Mouse (Mus musculus) stomach, embryonic 14.5 days (tissue): ENCODE data around the gene Phc2. TPM values are rescaled to one million over a fixed set of nuclear protein-coding genes. Genes with fewer than 3 reads are reported as not detected.
"Not testable (repeated sequence)": the region's sequence is repeated elsewhere in the genome, so short reads cannot be mapped to it uniquely, and the experiment has no call there.

ENCODE experiments used
- ATAC-seq: fragments of 200-750 bp; cut with Nextera tagmentation; 2 replicates; pipeline ENCODE4 v1.8.0; 2017; ENCODE audit warnings: low read depth, moderate TSS enrichment; ENCODE audit not compliant: insufficient number of reproducible peaks, insufficient read depth, low FRiP score
- H3K27ac ChIP-seq: fragments of 300-500 bp; sonication (generic); 2 replicates; pipeline ENCODE4 v1.5.1; 2014; ENCODE audit warnings: mild to moderate bottlenecking, low read length, moderate library complexity, mixed read lengths
- H3K27me3 ChIP-seq: fragments of 300-500 bp; sonication (generic); 2 replicates; pipeline ENCODE4 v1.6.1; 2014; ENCODE audit warnings: low read length, control low read depth, mixed read lengths; ENCODE audit not compliant: control insufficient read depth, insufficient read depth
- H3K36me3 ChIP-seq: fragments of 300-500 bp; sonication (generic); 2 replicates; pipeline ENCODE4 v1.6.1; 2014; ENCODE audit warnings: mild to moderate bottlenecking, control low read depth, low read length, moderate library complexity, mixed read lengths; ENCODE audit not compliant: control insufficient read depth, insufficient read depth
- H3K4me1 ChIP-seq: fragments of 300-500 bp; sonication (generic); 2 replicates; pipeline ENCODE4 v1.6.1; 2014; ENCODE audit warnings: low read length, control low read depth, mixed read lengths; ENCODE audit not compliant: control insufficient read depth, insufficient read depth
- H3K4me2 ChIP-seq: fragments of 300-500 bp; sonication (generic); replicated peaks from 2 replicates; pipeline ENCODE4 v1.6.1; 2014; ENCODE audit warnings: low read depth, low read length, control low read depth
- H3K4me3 ChIP-seq: fragments of 300-500 bp; sonication (generic); 2 replicates; pipeline ENCODE4 v1.5.1; 2014; ENCODE audit warnings: low read depth, low read length, control low read depth
- H3K9ac ChIP-seq: fragments of 300-500 bp; sonication (generic); replicated peaks from 2 replicates; pipeline ENCODE4 v1.6.1; 2014; ENCODE audit warnings: low read depth, mild to moderate bottlenecking, control low read depth, low read length, moderate library complexity, mixed read lengths
- H3K9me3 ChIP-seq: fragments of 300-500 bp; sonication (generic); 2 replicates; pipeline ENCODE4 v1.6.1; 2016; ENCODE audit warnings: low read depth, low read length, control low read depth; ENCODE audit not compliant: control insufficient read depth
- WGBS: fragments of 180-500 bp; shearing (Covaris S2); extraction: QIAGEN DNeasy Blood & Tissue Kit; methylation state at CpG from one replicate; pipeline ENCODE4 v1.1.7; 2014; 5-methylcytosine and 5-hydroxymethylcytosine counted together
- polyA plus RNA-seq: library from polyadenylated mRNA; unstranded; fragments of >200 nt; fragmentation: Nextera tagmentation; extraction: Ambion mirVana; gene quantifications from 2 replicates; pipeline ENCODE4 v1.2.1, GENCODE M21; 2014

The Phc2 gene
- 20.3 and 22.9 TPM in 2 replicates for polyA plus RNA-seq

DNA sequence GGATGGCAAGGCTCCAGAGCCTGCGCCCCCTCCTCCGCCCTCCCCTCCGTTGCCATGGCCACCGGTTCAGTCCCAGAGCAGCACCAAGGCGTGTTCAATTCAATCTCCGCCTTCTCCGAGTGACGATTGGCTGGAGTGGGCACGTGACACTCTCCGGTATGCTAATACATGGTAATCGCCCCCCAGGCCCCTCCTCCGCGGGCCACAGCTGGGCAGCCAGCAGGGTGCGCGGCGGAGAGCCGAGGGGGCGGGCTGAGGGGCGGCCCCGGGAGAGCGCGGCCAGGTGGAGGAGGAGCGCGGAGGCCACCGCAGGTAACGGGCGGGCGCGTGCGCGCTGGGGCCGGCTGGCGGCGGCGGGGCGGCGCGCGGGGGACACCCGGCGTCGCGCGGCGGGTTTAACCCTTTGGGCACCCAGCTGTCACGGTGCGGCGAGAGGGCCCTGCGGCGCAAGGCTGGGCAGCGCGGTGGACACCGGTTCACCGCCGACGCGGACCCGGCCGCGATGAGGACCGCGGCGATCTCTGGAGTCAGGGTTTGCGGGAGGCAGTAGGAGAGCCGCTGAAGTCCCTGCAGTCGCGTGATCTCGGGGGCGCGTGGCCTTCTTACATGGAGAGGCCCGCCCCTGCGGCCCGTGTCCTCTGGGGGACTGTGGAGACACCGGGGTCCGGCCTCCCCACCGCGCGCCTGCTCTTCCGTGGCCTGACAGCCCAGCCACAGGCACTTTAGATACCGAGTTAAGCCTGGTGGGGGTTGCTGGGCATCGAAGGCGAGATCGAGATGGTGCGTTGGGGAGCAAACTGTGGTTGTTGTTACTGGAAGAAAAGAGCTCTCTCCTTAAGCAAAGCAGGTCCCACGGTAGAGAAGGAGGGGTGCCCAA is at the start of gene Phc2:
Gene Phc2 (plus strand): TSS at position 198 of the 877 bp plus-strand sequence.
- Histone ChIP-seq H3K9me3 (no peaks in the 10 kb centered on the region), H3K4me3 (peak within 1 kb of the TSS; percentile 64), H3K9ac (peak within 1 kb of the TSS; percentile 59), H3K27ac (0 out of 2 replicates have a peak within 1 kb of the TSS, but pooled peaks have one; percentile 16), H3K36me3 (no peaks in the 10 kb centered on the region), H3K4me2 (peak within 1 kb of the TSS; percentile 93), H3K27me3 (no peaks in the 10 kb centered on the region), H3K4me1 (peaks cover 18% of the 10 kb centered on the region; the same call in 1 of the 2 replicates)
- ATAC-seq = peak; percentile 97
- WGBS = under 1% methylated on average over 72 of the region's 85 CpGs

DNA sequence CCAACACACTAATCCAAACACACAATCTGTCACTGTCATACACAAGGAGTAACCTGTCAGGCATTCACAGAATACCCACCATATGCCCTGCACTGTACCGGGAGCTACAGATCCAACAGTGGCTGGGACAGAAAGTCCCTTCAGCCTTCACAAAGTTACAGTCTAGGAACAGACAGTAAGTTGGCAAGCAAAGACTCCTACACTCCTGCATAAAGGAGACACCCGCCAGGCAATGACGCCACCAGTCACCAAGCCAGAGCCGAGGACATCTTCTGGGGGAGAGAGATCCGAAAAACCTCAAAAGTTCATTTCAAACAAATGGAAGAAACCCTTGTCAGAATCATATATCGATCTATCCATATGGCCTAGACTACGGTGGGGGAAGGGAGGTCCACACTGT is 47.9 kb upstream of the Phc2 start:
- H3K27me3 ChIP-seq = no peaks in the 10 kb centered on the region
- H3K4me3 ChIP-seq = no peak overlapping the region
- 93% methylated on average over 7 of the region's 7 CpGs for WGBS
- peaks cover 11% of the 10 kb centered on the region for H3K4me1 ChIP-seq
- ATAC-seq = no peak
- H3K4me2 ChIP-seq = no peak overlapping the region
- no peak overlapping the region for H3K9ac ChIP-seq
- no peaks in the 10 kb centered on the region; the same call in 1 of the 2 replicates for H3K36me3 ChIP-seq
- H3K9me3 ChIP-seq = no peaks in the 10 kb centered on the region
- no peak overlapping the region for H3K27ac ChIP-seq

DNA sequence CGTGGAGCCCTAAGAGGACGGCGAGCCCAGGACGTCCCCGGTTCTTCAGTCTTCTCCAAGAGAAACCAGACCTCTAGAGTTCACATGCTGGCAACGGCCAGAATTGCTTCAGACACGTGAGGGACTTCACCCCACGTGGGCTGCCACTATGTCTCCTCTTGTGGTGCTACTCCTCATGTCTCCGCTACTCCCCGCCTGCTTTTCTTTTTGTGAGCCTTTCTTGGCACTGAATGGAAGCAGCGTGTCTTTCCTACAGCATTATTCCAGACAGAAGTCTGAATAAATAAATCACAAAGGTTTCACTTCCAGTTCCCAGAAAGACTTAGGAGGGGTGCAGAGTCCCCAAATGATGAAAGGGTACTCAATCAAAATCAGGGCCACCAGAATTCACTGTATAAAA is 46.8 kb upstream of the Phc2 start:
- no peak overlapping the region for H3K4me2 ChIP-seq
- H3K27me3 ChIP-seq = no peaks in the 10 kb centered on the region
- H3K9ac ChIP-seq = no peak overlapping the region
- H3K27ac ChIP-seq = no peak overlapping the region
- no peak for ATAC-seq
- H3K36me3 ChIP-seq = no peaks in the 10 kb centered on the region; the same call in 1 of the 2 replicates
- peaks cover 11% of the 10 kb centered on the region for H3K4me1 ChIP-seq
- WGBS = 81% methylated on average over 11 of the region's 11 CpGs
- no peaks in the 10 kb centered on the region for H3K9me3 ChIP-seq
- no peak overlapping the region for H3K4me3 ChIP-seq

DNA sequence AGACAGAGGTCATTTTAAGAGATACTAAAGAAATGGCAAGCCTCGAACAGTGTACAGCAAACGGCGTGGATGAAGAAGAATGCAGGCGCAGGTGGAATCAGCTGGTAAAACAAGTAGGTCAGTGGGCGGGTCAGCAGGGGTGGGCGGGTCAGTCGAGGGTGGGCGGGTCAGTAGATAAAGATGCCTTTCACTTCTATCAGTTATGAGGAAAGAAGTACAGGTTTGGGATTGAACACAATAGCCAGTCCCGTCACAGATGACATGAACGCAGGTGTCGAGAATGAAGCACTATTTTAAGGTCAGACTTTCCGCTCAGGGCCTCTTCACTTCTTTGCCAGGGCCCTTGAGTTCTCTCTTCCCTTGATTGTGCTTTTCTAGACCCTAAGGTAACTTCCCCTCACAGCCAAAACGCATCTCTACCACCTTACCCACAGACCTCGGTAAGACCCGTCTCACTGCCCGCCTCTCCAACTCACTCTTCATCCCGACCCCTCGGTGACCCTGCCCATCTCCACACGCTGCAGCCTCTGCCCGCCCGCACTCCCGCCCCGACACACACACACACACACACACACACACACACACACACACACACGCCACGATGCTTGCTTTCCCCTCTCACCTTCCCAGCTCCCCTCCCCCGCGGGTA is 45.1 kb upstream of the Phc2 start:
- H3K36me3 ChIP-seq = no peaks in the 10 kb centered on the region
- H3K4me1 ChIP-seq = peaks cover 11% of the 10 kb centered on the region
- no peaks in the 10 kb centered on the region for H3K9me3 ChIP-seq
- 8% methylated on average over 24 of the region's 27 CpGs for WGBS
- peak; percentile 50; the same call in 1 of the 2 replicates for ATAC-seq
- peak overlapping the region; percentile 53 for H3K4me3 ChIP-seq
- 0 out of 2 replicates have a peak overlapping the region, but pooled peaks have one; percentile 24 for H3K27ac ChIP-seq
- peak overlapping the region; percentile 67 for H3K4me2 ChIP-seq
- H3K9ac ChIP-seq = peak overlapping the region; percentile 54
- H3K27me3 ChIP-seq = no peaks in the 10 kb centered on the region

DNA sequence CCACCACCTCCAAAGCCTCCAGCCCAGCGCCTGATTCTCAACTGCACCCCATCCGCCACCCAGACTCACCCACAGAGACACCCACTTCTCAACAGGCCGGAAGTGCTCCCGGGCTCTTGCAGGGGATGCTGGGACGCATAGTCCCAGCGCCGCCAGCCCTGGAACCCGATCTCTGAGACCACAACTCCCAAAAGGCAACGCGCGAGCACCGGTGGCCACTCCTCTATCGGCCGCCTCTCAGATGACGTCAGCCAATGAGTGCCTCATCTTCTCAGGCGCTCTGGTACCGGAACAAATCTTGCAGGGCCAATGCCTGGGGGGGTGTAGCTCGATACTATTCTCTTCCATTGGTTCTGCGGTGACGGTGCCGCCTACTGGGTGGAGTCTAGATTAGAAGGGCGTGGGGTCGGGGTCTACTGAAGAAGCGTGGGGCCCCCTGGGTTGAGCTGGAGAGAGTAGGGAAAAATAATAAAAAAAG is 44.5 kb upstream of the Phc2 start, which contains the start of gene Zscan20:
Gene Zscan20 (minus strand): TSS at position 174 of the 478 bp plus-strand sequence.
- Histone ChIP-seq H3K9me3 (no peaks in the 10 kb centered on the region), H3K9ac (peak within 1 kb of the TSS; percentile 54), H3K4me3 (peak within 1 kb of the TSS; percentile 53), H3K4me2 (peak within 1 kb of the TSS; percentile 67), H3K4me1 (peaks cover 11% of the 10 kb centered on the region), H3K27ac (0 out of 2 replicates have a peak within 1 kb of the TSS, but pooled peaks have one; percentile 24), H3K27me3 (no peaks in the 10 kb centered on the region), H3K36me3 (no peaks in the 10 kb centered on the region)
- WGBS = under 1% methylated on average over 24 of the region's 24 CpGs
- ATAC-seq = peak; percentile 96

DNA sequence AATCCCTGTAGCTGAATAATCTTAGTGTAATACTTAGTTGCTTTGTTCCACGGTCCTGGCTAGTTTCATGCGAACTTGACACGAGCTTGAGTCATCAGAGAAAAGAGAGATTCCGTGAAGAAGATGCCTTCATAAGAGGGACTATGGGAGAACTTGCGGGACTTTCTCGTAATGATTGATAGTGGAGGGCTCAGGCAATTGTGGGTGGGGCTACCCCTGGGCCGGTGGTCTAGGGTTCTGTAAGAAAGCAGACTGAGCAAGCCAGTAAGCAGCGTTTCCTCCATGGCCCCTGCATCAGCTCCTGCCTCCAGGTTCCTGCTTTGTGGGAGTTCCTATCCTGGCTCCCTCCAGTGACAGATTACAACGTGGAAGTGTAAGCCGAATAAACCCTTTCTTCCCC is 43.8 kb upstream of the Phc2 start:
- Histone ChIP-seq H3K27me3 (no peaks in the 10 kb centered on the region), H3K4me2 (peak overlapping the region; percentile 67), H3K36me3 (no peaks in the 10 kb centered on the region), H3K27ac (0 out of 2 replicates have a peak overlapping the region, but pooled peaks have one; percentile 15), H3K4me3 (peak overlapping the region; percentile 53; the same call in 1 of the 2 replicates), H3K9ac (no peak overlapping the region), H3K4me1 (peaks cover 11% of the 10 kb centered on the region), H3K9me3 (no peaks in the 10 kb centered on the region)
- no peak for ATAC-seq
- WGBS = 12% methylated on average over 10 of the region's 10 CpGs

DNA sequence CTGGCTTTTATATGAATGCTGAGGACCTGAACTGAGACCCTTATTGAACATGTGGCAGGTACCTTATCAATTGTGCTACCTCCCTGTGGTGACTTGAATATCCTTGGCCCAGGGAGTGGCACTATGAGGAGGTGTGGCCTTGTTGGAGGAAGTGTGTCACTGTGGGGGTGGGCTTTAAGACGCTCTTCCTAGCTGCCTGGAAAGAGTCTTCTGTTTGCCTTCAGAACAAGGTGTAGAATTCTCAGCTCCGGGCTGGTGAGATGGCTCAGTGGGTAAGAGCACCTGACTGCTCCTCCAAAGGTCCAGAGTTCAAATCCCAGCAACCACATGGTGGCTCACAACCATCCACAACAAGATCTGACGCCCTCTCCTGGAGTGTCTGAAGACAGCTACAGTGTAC is 42.8 kb upstream of the Phc2 start:
- H3K27ac ChIP-seq, ATAC-seq, H3K4me3 ChIP-seq, H3K36me3 ChIP-seq, H3K4me2 ChIP-seq, H3K9me3 ChIP-seq, H3K27me3 ChIP-seq, H3K9ac ChIP-seq: not testable (repeated sequence)
- WGBS = 76% methylated on average over 3 of the region's 3 CpGs
- H3K4me1 ChIP-seq = peaks cover 11% of the 10 kb centered on the region

DNA sequence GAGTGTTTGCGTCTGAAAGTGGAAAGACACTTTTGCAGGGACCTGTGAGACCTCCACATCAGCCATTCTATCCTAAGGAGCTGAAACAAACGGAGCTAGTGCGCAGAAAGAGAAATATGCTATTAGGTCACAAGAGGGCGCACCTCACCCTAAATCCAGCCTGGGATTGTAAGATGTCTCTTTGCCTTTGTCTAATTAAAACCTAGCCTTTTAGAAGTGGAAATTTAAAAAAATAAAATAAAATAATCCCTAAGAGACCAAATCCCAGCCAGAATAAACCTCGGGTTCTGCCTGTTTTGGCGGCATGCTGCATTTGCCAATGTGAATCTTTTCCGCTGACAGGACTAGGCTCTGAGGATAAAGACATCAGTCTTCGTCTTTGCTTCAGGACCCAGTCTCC is 41.2 kb upstream of the Phc2 start:
- no peak overlapping the region for H3K9ac ChIP-seq
- no peak overlapping the region for H3K4me2 ChIP-seq
- H3K9me3 ChIP-seq = no peaks in the 10 kb centered on the region
- peaks cover 12% of the 10 kb centered on the region for H3K4me1 ChIP-seq
- 20% methylated on average over 8 of the region's 8 CpGs for WGBS
- no peak overlapping the region for H3K27ac ChIP-seq
- no peak overlapping the region for H3K4me3 ChIP-seq
- no peaks in the 10 kb centered on the region for H3K27me3 ChIP-seq
- ATAC-seq = no peak
- H3K36me3 ChIP-seq = no peaks in the 10 kb centered on the region
